Mouse (Mus musculus) myocyte (in vitro differentiated cells): ENCODE results near the gene Cdrt4. TPM values are rescaled to one million over a fixed set of nuclear protein-coding genes. Genes with fewer than 3 reads are reported as not detected.

Experiments
- H3K27me3 ChIP-seq: one replicate; pipeline ENCODE4 v1.6.1; 2011; ENCODE audit not compliant: control insufficient read depth, insufficient read depth, insufficient read length
- H3K36me3 ChIP-seq: one replicate; pipeline ENCODE4 v1.6.1; 2011; ENCODE audit not compliant: control insufficient read depth, insufficient read depth
- H3K4me2 ChIP-seq: one replicate; pipeline ENCODE4 v1.6.1; 2011; ENCODE audit warnings: low read depth, control low read depth
- H3K4me3 ChIP-seq: one replicate; pipeline ENCODE4 v1.5.1; 2011; ENCODE audit warnings: mild to moderate bottlenecking, control low read depth, moderate library complexity
- H3K79me2 ChIP-seq: one replicate; pipeline ENCODE4 v1.6.1; 2011; ENCODE audit not compliant: control insufficient read depth, insufficient read depth
- H3ac ChIP-seq: one replicate; pipeline ENCODE4 v1.6.1; 2011; ENCODE audit not compliant: control insufficient read depth, insufficient read length
- CEBPB ChIP-seq: IDR thresholded peaks from 2 replicates; pipeline ENCODE4 v1.6.1; 2011; ENCODE audit warnings: mild to moderate bottlenecking, moderate library complexity; ENCODE audit not compliant: poor library complexity, insufficient read depth, severe bottlenecking
- E2F4 ChIP-seq: IDR thresholded peaks from one replicate; pipeline ENCODE4 v1.6.1; 2011; ENCODE audit warnings: mild to moderate bottlenecking, control low read depth, moderate library complexity; ENCODE audit not compliant: insufficient read depth
- MAX ChIP-seq: IDR thresholded peaks from one replicate; pipeline ENCODE4 v1.6.1; 2011; ENCODE audit warnings: low read depth, mild to moderate bottlenecking, control low read depth
- MYOD1 ChIP-seq, 3 experiments: IDR thresholded peaks; one replicate each; pipeline ENCODE4 v1.6.1; 2011; ENCODE audit warnings: control low read depth in 2 of 3, low read depth in 2 of 3, mild to moderate bottlenecking in 2 of 3, moderate library complexity in 1 of 3; ENCODE audit not compliant: insufficient read length in 2 of 3, control insufficient read depth in 1 of 3
- MYOG ChIP-seq, 3 experiments: IDR thresholded peaks; one replicate each; pipeline ENCODE4 v1.6.1; 2011; ENCODE audit warnings: control low read depth in 2 of 3, low read depth in 2 of 3, mild to moderate bottlenecking in 2 of 3; ENCODE audit not compliant: insufficient read length in 2 of 3, control insufficient read depth in 1 of 3, insufficient read depth in 1 of 3
- POLR2A ChIP-seq: IDR thresholded peaks from one replicate; pipeline ENCODE4 v1.6.1; 2011; ENCODE audit warnings: low read depth, mild to moderate bottlenecking, control low read depth, moderate library complexity; ENCODE audit not compliant: insufficient read length
- POLR2AphosphoS2 ChIP-seq: IDR thresholded peaks from one replicate; pipeline ENCODE4 v1.6.1; 2011; ENCODE audit warnings: low read depth, control low read depth; ENCODE audit not compliant: insufficient read length
- REST ChIP-seq: IDR thresholded peaks from one replicate; pipeline ENCODE4 v1.6.1; 2011; ENCODE audit warnings: mild to moderate bottlenecking, control low read depth, moderate library complexity; ENCODE audit not compliant: insufficient read depth, insufficient read length
- SRF ChIP-seq: IDR thresholded peaks from one replicate; pipeline ENCODE4 v1.6.1; 2011; ENCODE audit warnings: low read depth; ENCODE audit not compliant: control insufficient read depth, insufficient read length
- TCF12 ChIP-seq: IDR thresholded peaks from one replicate; pipeline ENCODE4 v1.6.1; 2011; ENCODE audit warnings: mild to moderate bottlenecking, control low read depth; ENCODE audit not compliant: poor library complexity, insufficient read depth, severe bottlenecking
- TCF3 ChIP-seq: IDR thresholded peaks from one replicate; pipeline ENCODE4 v1.6.1; 2011; ENCODE audit warnings: low read depth, control low read depth; ENCODE audit not compliant: insufficient read length
- USF1 ChIP-seq: IDR thresholded peaks from one replicate; pipeline ENCODE4 v1.6.1; 2011; ENCODE audit warnings: low read depth, mild to moderate bottlenecking, control low read depth, moderate library complexity
- polyA plus RNA-seq: library from polyadenylated mRNA; unstranded; fragments of >200 nt; fragmentation: generic; extraction: Trizol; gene quantifications from one replicate; pipeline ENCODE4 v1.2.1, GENCODE M21; 2012; ENCODE audit warnings: missing spikeins

Cdrt4 gene
- not detected for polyA plus RNA-seq

DNA sequence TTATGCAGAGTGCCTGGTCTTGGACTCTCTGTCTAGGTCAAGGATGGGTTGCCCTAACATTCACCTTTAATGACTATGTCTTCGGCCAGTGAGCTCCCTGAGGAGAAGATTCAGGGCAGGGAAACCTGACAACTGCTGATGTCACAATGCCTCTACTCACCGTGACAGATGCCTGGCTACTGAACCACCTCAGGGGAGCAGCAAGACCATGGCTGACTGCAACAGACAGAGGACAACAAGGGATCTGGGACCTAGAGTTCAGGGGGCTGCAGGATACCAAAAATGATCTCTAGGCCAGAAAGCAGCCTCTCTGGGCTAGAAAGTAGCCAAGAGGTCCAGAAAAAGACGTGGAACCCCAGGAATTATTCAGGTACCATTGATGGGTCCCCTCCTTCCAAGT is at the start of gene Cdrt4:
Gene Cdrt4, plus strand, starts transcription at position 182 of the 400 bp plus-strand sequence.
- H3K4me2 ChIP-seq: no peak within 1 kb of the TSS
- H3K27me3 ChIP-seq: peaks cover 6% of the 10 kb centered on the region
- no peak within 1 kb of the TSS for H3K4me3 ChIP-seq
- H3ac ChIP-seq: no peak within 1 kb of the TSS
- no peaks in the 10 kb centered on the region for H3K36me3 ChIP-seq
- H3K79me2 ChIP-seq: no peaks in the 10 kb centered on the region
- no peak for TF ChIP-seq TCF3
- TF ChIP-seq SRF: no peak
- no peak for TF ChIP-seq MAX
- TF ChIP-seq POLR2AphosphoS2: no peak
- no peak for TF ChIP-seq MYOG (IDR thresholded peaks at IDR 0.05; ENCODE audit: control insufficient read depth in 1 of 3, insufficient read depth in 1 of 3, insufficient read length in 2 of 3, low read depth in 2 of 3)
- TF ChIP-seq CEBPB: no peak
- TF ChIP-seq REST: no peak
- TF ChIP-seq POLR2A: no peak
- TF ChIP-seq E2F4: no peak
- TF ChIP-seq MYOD1 (IDR thresholded peaks at IDR 0.05; ENCODE audit: control insufficient read depth in 1 of 3, insufficient read length in 2 of 3, low read depth in 2 of 3): no peak
- TF ChIP-seq USF1: no peak
- TF ChIP-seq TCF12: no peak

DNA sequence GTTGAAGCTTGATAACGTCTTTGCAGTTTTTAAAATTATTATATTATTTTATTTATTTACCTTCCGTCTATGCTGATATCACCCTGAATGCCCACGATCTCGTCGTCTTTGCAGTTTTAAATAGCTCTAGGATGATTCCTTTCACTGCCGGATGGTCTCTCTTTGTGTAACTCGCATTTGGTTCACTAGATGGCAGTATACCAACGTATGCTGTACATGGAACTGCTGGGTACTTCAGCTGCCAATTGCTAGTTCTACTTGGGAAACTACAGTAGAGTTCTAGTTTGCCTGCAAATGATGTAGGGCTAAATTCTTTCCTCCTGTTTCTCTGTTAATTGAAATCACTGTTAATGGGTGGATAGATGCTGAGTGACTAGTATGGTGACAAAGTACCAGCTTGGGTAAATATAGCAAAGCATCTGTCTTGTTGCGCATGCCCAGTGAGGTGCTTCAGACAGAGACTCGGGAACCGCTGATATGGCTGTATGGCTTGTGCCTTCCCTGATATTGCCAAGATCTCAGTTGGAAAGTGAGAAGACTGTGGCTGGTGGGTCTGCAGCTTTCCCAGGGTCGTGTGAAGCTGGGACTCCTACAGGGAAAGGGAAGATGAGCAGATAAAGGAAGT is 49.2 kb upstream of the Cdrt4 start:
- no peaks in the 10 kb centered on the region for H3K36me3 ChIP-seq
- H3K4me3 ChIP-seq: no peak overlapping the region
- no peaks in the 10 kb centered on the region for H3K79me2 ChIP-seq
- TF ChIP-seq POLR2AphosphoS2 (no peak), CEBPB (no peak), MYOG (IDR thresholded peaks at IDR 0.05; ENCODE audit: control insufficient read depth in 1 of 3, insufficient read depth in 1 of 3, insufficient read length in 2 of 3, low read depth in 2 of 3) (no peak), MYOD1 (IDR thresholded peaks at IDR 0.05; ENCODE audit: control insufficient read depth in 1 of 3, insufficient read length in 2 of 3, low read depth in 2 of 3) (no peak)
- no peak overlapping the region for H3ac ChIP-seq
- H3K4me2 ChIP-seq: no peak overlapping the region
- no peaks in the 10 kb centered on the region for H3K27me3 ChIP-seq

DNA sequence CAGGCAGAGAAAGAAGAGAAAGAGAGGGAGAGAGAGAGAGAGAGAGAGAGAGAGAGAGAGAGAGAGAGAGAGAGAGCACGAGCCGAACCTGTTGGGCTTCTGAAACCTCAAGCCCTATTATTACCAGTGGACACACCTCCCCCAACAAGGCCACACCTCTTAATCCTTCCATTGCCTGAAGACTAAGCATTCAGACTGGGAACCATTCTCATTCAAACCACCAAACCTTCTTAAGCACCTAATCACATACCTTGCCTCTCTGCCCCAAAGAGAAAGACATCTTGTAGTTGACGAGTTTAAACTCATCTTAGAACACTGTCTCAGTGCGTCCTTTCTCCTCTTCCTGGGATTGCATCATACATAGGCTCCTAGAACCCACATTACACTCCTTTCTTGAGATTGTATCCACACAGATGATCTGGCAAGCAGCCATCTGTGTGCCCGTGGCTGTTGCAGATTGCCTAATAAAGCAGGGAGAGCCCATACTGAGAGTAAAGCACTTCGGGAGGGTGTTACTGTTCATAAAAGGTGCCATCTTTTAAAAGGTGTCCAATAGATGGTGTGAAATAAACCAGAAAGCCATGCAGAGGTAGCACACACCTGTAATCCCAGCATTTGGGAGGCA is 47.0 kb upstream of the Cdrt4 start:
- TF ChIP-seq MYOD1 (IDR thresholded peaks at IDR 0.05; ENCODE audit: control insufficient read depth in 1 of 3, insufficient read length in 2 of 3, low read depth in 2 of 3) (no peak), CEBPB (0 out of 2 replicates have a peak, but pooled peaks have one; percentile 4)
- no peaks in the 10 kb centered on the region for H3K79me2 ChIP-seq
- H3K4me3 ChIP-seq: no peak overlapping the region

DNA sequence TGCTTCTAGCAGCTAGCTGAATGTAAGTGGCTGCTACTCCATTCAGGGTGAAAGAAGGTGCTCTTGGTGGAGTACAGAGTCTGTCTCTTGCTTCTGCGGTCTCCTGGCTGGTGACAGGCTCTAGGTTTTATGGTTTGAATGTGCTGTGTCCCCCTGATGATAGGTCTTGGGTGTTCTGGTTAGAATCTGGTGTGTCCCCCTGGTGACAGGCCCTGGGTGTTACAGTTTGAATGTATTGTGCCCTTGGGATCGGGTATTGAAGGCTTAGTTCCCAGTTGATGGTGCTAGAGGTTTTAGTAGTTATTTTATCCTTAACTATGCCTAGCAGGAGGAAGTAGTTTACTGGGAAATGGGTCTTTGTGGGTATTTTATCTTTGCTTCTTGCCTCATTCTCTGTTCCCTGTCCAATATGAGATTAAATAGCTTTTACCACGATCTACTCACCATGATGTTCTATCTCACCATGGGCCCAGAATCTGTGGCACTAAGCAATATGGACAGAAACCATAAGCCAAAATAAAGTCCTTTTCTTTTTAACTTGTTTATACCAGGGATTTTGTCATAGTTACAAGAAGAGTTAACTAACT is 41.2 kb upstream of the Cdrt4 start:
- no peak overlapping the region for H3ac ChIP-seq
- no peaks in the 10 kb centered on the region for H3K79me2 ChIP-seq
- no peak overlapping the region for H3K4me2 ChIP-seq
- no peak overlapping the region for H3K4me3 ChIP-seq
- no peaks in the 10 kb centered on the region for H3K36me3 ChIP-seq
- no peaks in the 10 kb centered on the region for H3K27me3 ChIP-seq
- TF ChIP-seq TCF3 (no peak), USF1 (no peak), MYOD1 (IDR thresholded peaks at IDR 0.05; ENCODE audit: control insufficient read depth in 1 of 3, insufficient read length in 2 of 3, low read depth in 2 of 3) (no peak), CEBPB (no peak), POLR2A (no peak), SRF (no peak), TCF12 (no peak), POLR2AphosphoS2 (no peak), MAX (no peak), REST (no peak), E2F4 (no peak)

More for the DNA sequence above, 47.0 kb upstream of the Cdrt4 start:
- Histone ChIP-seq H3K36me3 (no peaks in the 10 kb centered on the region), H3ac (no peak overlapping the region), H3K27me3 (no peaks in the 10 kb centered on the region), H3K4me2 (no peak overlapping the region)

DNA sequence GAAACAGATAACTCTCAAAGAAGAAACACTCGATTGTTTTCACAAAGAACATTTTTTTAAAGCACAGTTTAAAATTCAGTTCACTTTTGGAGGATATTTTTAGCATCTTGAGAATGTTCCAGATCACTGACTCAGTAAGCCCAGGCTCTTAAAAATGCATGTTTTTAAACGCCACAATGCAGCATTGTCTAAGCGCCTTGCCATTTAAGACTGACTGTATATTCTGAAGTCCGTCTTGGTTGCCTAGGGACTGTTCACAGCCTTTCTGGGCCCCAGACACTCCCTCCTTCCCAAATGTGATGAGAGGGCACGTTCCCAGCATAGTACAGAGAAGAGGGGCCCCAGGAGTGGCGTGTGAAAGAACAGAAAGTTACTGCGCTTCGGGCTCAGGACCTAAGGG is 39.6 kb upstream of the Cdrt4 start:
- no peak overlapping the region for H3K4me2 ChIP-seq
- H3K79me2 ChIP-seq: no peaks in the 10 kb centered on the region
- H3ac ChIP-seq: no peak overlapping the region
- TF ChIP-seq TCF12: no peak
- TF ChIP-seq POLR2AphosphoS2: no peak
- TF ChIP-seq REST: no peak
- peaks cover 3% of the 10 kb centered on the region for H3K27me3 ChIP-seq
- H3K4me3 ChIP-seq: no peak overlapping the region
- no peaks in the 10 kb centered on the region for H3K36me3 ChIP-seq
